8 mouse cellular contexts compared by ENCODE assay signal in genomic region chr9:67683367-67683766, GRCm38 (mm10).
DNase-seq lines count a peak whose midpoint lies in the region; ATAC-seq and TF ChIP-seq lines count a peak whose summit lies in the region.

No protein-coding gene starts in this region.

- no peak overlapping the region for H3K9ac ChIP-seq in hindbrain, embryonic 13.5 days
- H3K9ac ChIP-seq in hindbrain, embryonic 16.5 days (ENCODE audit: low read depth, low read length), result no peak overlapping the region
- H3K9ac ChIP-seq in midbrain, postnatal 0 days (replicated peaks; ENCODE audit: low read length, poor library complexity, severe bottlenecking), result no peak overlapping the region

- H3K27ac ChIP-seq in hindbrain, embryonic 10.5 days, result no peak overlapping the region
- H3K27ac ChIP-seq in hindbrain, embryonic 13.5 days, result no peak overlapping the region
- H3K27ac ChIP-seq in forebrain, embryonic 10.5 days, result no peak overlapping the region
- H3K27ac ChIP-seq in hindbrain, embryonic 16.5 days (ENCODE audit: low read depth, low read length), result no peak overlapping the region
- H3K27ac ChIP-seq in midbrain, postnatal 0 days (ENCODE audit: low read depth, low read length), result no peak overlapping the region

- WGBS in hindbrain, embryonic 10.5 days, result 12% methylated on average over 7 of the region's 7 CpGs
- WGBS in hindbrain, embryonic 13.5 days, result 15% methylated on average over 7 of the region's 7 CpGs
- WGBS in forebrain, embryonic 10.5 days, result 12% methylated on average over 7 of the region's 7 CpGs
- 13% methylated on average over 7 of the region's 7 CpGs for WGBS in hindbrain, embryonic 16.5 days
- 7% methylated on average over 7 of the region's 7 CpGs for WGBS in midbrain, postnatal 0 days

- ATAC-seq in hindbrain, embryonic 13.5 days (ENCODE audit: low FRiP score), result no peak
- ATAC-seq in hindbrain, embryonic 16.5 days, result peak; percentile 77; the same call in 1 of the 2 replicates
- no peak for ATAC-seq in midbrain, postnatal 0 days (ENCODE audit: low FRiP score)

- peak; percentile 87 for DNase-seq in hindbrain, embryonic 10.5 days (ENCODE audit: low spot score)
- DNase-seq in brain, embryonic 18.5 days (ENCODE audit: low read depth, low spot score), result peak; percentile 73
- peak; percentile 80 for DNase-seq in forebrain, embryonic 10.5 days (ENCODE audit: extremely low spot score, low spot score)
- DNase-seq in left cerebral cortex, postnatal 10 days (ENCODE audit: extremely low spot score in 1 of 2, low spot score in 2 of 2), result peak; percentile 62 to 64
- peak; percentile 92 for DNase-seq in midbrain, postnatal 0 days (ENCODE audit: low spot score)
- peak; percentile 78 for DNase-seq in testis, postnatal 10 days (ENCODE audit: low spot score)

- H3K36me3 ChIP-seq in hindbrain, embryonic 10.5 days, result no peaks in the 10 kb centered on the region
- no peaks in the 10 kb centered on the region for H3K36me3 ChIP-seq in hindbrain, embryonic 13.5 days
- H3K36me3 ChIP-seq in forebrain, embryonic 10.5 days (replicated peaks), result no peaks in the 10 kb centered on the region
- no peaks in the 10 kb centered on the region for H3K36me3 ChIP-seq in hindbrain, embryonic 16.5 days (ENCODE audit: control insufficient read depth, insufficient read depth, low read length)
- no peaks in the 10 kb centered on the region for H3K36me3 ChIP-seq in midbrain, postnatal 0 days (ENCODE audit: insufficient read depth, low read length)

- no peak overlapping the region for H3K4me2 ChIP-seq in hindbrain, embryonic 13.5 days
- H3K4me2 ChIP-seq in hindbrain, embryonic 16.5 days (ENCODE audit: low read length), result no peak overlapping the region
- no peak overlapping the region for H3K4me2 ChIP-seq in midbrain, postnatal 0 days (ENCODE audit: low read depth, low read length, poor library complexity, severe bottlenecking)

- no peak overlapping the region for H3K4me3 ChIP-seq in hindbrain, embryonic 10.5 days
- H3K4me3 ChIP-seq in hindbrain, embryonic 13.5 days, result no peak overlapping the region
- no peak overlapping the region for H3K4me3 ChIP-seq in forebrain, embryonic 10.5 days
- H3K4me3 ChIP-seq in hindbrain, embryonic 16.5 days (ENCODE audit: low read length), result no peak overlapping the region
- no peak overlapping the region for H3K4me3 ChIP-seq in midbrain, postnatal 0 days (ENCODE audit: low read depth, low read length)

- intact Hi-C loops in left cerebral cortex, postnatal 10 days (cut with DNase I), result loop anchor here (10.0 kb wide), 1 partner anchor 281 kb away; no protein-coding TSS in a partner anchor

- H3K9me3 ChIP-seq in hindbrain, embryonic 10.5 days, result peaks cover 13% of the 10 kb centered on the region
- peaks cover 13% of the 10 kb centered on the region; the same call in 1 of the 2 replicates for H3K9me3 ChIP-seq in hindbrain, embryonic 13.5 days
- peaks cover 14% of the 10 kb centered on the region; the same call in 1 of the 2 replicates for H3K9me3 ChIP-seq in forebrain, embryonic 10.5 days
- H3K9me3 ChIP-seq in hindbrain, embryonic 16.5 days (ENCODE audit: control insufficient read depth, low read length), result peaks cover 5% of the 10 kb centered on the region; the same call in 1 of the 2 replicates
- no peaks in the 10 kb centered on the region for H3K9me3 ChIP-seq in midbrain, postnatal 0 days (ENCODE audit: low read length)

- no peaks in the 10 kb centered on the region for H3K4me1 ChIP-seq in hindbrain, embryonic 10.5 days (replicated peaks)
- no peaks in the 10 kb centered on the region for H3K4me1 ChIP-seq in hindbrain, embryonic 13.5 days (replicated peaks)
- no peaks in the 10 kb centered on the region for H3K4me1 ChIP-seq in forebrain, embryonic 10.5 days
- no peaks in the 10 kb centered on the region for H3K4me1 ChIP-seq in hindbrain, embryonic 16.5 days (ENCODE audit: control insufficient read depth, insufficient read depth, low read depth, low read length)
- H3K4me1 ChIP-seq in midbrain, postnatal 0 days (ENCODE audit: insufficient read depth, low read length), result no peaks in the 10 kb centered on the region

- peak; percentile 96 for TF ChIP-seq CTCF in midbrain, postnatal 0 days (IDR thresholded peaks at IDR 0.05)

- H3K27me3 ChIP-seq in hindbrain, embryonic 10.5 days (ENCODE audit: insufficient read depth, poor library complexity, severe bottlenecking), result no peaks in the 10 kb centered on the region; the same call in 1 of the 2 replicates
- H3K27me3 ChIP-seq in hindbrain, embryonic 13.5 days, result no peaks in the 10 kb centered on the region
- no peaks in the 10 kb centered on the region for H3K27me3 ChIP-seq in forebrain, embryonic 10.5 days (ENCODE audit: poor library complexity, severe bottlenecking)
- H3K27me3 ChIP-seq in hindbrain, embryonic 16.5 days (replicated peaks; ENCODE audit: control insufficient read depth, insufficient read depth, low read length), result no peaks in the 10 kb centered on the region
- H3K27me3 ChIP-seq in midbrain, postnatal 0 days (ENCODE audit: insufficient read depth, low read length), result no peaks in the 10 kb centered on the region
